Mouse (Mus musculus) bone marrow macrophage, adult 2 months (primary cell): ENCODE results near the gene Taf9b.

ENCODE experiments used
- CTCF ChIP-seq: IDR thresholded peaks from 2 replicates; pipeline ENCODE4 v1.5.1; 2012; ENCODE audit warnings: low read depth, mild to moderate bottlenecking, low read length, moderate library complexity
- POLR2A ChIP-seq: IDR thresholded peaks from 2 replicates; pipeline ENCODE4 v1.6.1; 2012; ENCODE audit warnings: mild to moderate bottlenecking, low read depth, low read length, borderline replicate concordance

- TF ChIP-seq POLR2A (no peak), CTCF (no peak)
Observed at GRCm38 (mm10) chrX:106255276-106255675, 34.3 kb upstream of the Taf9b start, which contains the start of gene Fnd3c2.
